Mouse (Mus musculus) embryo, embryonic 10.5 days (tissue): ENCODE data around the gene Col5a1.

ENCODE experiments used
- DNase-seq: peaks from one replicate; pipeline ENCODE4 v3.0.0-alpha.2; 2015; ENCODE audit warnings: low spot score

Gene Col5a1

GRCm38 (mm10) chr2:28034011-28034710, 147.9 kb downstream of the Col5a1 start:
- DNase-seq = no peak

- DNase-seq = no peak
Measured at GRCm38 (mm10) chr2:28036788-28037187, 150.6 kb downstream of the Col5a1 start.

DNA sequence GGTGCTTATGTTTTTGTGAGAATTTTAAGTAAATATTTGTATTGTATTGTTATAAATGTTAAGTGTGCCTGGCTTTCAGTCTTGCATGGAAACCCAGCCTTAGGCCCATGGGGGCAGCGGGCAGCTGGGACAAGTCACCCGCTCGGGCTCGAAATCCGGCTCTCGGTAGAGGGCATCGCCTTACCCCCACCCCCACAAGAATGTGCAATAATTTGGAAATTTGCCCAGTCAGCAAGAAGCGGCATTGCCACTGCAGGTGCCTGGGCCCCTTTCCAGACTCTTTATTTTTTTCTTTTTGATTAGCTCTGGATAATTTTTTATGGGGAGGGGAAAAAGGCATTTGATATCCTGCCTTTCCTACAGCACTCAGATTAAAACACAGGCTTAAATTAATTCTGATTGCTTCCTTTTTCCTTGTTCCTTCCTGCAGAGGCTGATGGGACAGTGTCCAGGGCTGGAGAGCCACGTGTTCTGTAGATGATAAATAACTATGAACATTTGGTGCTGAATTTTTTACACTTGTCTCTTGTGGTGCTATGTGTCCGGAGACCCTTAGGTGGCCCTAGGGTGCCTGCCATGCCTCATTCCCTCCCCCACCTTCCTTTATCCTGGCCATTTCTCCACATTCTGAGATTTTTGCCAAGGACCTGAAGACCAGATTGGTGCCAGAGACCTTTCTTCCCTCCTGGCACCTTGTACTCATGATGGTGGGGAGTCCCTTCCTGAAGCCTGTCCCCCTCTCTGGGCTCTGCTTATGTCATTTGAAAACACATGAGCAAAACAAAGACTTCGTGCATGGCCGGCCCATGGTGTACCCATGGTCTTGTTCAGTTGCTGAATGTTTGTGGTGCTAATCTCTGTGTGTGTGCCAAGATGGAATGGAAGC, 151.5 kb downstream of the Col5a1 start:
- no peak for DNase-seq

DNA sequence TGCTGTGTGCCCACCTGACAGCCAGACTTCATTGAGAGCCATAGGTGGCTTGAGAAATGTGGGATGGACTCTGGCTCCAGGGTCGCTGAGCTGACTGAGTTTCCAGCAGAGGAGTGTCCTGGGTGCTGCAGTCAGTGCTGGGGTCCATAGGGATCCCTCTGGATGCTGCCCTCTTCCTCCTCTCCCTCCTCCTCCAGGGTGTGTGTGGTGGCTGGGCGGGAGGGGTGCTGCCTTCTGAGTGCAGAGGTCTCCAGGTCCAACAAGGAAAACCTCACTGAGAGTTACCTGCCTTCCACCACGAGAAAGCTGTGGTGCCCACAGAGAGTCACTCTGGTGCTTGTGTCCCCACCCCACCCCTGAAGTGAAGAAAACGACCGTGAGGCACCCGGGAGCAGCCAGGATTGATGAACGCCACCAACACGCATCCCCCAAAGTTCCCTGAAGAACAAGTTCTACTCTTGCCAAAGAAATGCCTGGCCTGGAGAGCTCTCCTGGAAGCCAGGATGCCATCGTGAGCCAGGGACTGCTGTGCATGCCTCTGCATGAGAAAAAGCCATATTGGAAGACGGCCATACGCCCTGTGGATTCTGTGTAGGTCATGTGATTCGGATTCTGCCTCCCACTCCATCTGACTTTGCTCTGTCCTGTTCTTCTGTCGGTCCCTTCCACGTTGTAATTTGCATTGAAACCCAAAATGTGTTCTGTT, 152.3 kb downstream of the Col5a1 start:
- DNase-seq = no peak

DNA sequence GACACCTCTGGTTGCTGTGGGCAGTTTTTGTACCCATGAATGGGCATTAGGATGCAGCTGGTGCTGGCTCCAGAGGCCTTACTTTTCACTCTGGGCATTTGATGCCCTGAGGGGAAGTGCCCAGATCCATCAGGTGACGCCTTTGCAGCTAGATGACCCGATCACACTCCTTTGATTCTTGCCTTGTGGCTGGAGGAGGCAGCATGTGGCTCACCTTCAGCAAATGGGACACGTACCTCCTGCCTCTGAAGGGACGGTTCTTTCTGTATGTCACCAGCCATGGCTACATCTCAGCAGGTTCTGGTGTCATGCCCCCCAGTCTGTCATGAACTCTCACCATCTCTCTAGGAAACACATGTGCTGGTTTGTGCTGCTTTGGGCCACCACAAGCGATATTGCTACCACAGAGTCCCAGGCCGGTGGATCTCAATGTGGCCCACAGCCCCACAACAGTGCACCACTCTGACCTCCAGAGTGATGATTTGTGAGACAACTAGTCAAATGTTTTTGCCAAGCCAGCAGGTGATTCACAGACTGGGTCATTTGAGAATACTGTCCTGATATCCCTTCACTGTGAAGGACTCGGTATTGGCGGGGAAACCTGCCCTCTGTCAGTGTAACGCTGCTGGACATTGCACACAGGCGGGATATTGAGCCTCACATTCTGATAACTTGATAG, 153.6 kb downstream of the Col5a1 start:
- no peak for DNase-seq

DNA sequence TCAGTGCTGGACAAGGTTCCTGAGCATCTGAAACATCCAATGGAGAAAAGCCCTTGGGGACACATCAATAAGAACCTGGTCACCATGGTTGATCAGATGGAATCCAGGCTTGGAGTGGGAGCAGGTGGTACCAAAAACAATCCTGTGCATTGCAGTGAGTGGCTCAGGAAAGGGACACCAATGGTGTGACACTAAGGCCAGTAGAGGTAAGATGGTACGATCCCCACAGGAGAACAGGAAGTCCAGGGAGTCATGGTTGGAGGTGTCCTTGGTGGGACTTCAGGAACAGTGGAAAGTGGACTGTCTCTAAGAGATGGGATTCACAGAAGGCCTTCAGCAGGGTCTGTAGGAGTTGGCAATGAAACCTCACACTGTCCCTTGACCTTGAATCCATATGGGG, 154.2 kb downstream of the Col5a1 start:
- no peak for DNase-seq

GRCm38 (mm10) chr2:28044920-28045598, 158.8 kb downstream of the Col5a1 start:
- no peak for DNase-seq

GRCm38 (mm10) chr2:28046311-28046710, 160.1 kb downstream of the Col5a1 start:
- no peak for DNase-seq

DNA sequence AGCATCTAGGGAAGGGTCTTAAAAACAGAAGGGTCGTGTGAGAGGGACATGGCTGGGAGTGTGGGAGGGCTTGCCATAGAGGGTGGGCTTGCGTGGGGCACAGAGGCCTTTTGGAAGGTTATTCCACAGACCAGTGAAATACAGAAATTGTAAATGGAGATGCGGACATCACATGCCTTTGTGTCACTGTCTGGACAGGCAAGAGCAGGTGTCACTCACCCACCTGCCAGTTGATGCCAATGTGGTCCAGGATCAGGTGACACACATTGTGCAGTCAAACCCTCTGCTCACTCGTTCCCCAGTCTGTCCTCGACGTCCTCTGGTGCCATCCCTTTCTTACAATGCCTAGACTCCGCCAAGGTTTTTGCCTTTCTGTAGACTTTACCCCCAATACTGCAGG, 160.9 kb downstream of the Col5a1 start:
- no peak for DNase-seq

DNA sequence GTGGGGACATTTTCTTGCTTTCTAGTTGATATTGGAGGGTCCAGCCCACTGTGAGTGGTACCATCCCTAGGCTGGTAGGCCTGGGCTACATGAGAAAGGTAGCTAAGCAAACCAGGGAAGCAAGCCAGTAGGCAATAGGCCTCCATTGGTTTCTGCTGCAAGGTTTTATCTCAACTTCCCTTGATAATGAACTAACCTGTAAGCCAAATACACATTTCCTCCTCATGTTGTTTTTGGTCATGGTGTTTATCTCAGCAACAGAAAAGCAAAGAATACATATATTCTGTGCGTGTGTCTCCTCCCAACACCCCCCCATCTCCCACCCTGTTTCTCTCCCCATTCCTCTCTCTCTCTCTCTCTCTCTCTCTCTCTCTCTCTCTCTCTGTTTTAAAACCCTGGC, 173.7 kb downstream of the Col5a1 start:
- DNase-seq = no peak

GRCm38 (mm10) chr2:28063711-28064338, 177.6 kb downstream of the Col5a1 start:
- DNase-seq = no peak

DNA sequence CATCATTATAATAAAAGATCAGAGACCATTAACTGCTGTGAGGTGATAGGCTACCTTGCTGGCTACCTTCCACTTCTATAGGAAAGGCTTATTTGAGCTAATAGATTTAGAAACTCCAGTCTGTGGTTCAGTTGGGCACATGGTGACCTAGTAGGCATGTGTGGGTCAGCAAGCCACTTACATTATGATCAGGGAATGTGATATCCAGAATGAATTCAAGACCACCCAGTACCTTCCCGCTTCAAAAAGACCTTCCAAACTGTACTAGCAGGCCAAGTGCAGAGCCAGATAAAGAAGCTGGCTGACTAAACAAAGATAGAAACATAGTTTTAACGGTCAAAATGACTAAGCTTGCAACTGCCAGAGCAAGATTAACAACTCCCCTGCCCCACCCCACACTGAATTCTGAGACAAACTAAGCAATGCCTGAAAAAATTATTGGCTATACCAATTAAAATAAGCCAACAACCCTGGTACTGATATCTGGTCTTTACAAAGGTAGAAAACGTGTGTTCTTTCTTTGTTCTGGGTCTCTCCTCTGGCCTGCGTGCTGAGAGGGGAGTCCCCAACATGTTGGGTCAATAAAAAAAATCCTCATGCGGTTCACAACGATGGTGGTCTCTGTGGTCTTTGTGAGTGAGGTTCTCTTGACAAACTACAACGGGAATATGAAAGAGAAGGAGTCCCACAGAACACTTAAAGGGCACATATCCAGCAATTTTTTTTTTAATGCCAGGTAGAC, 178.3 kb downstream of the Col5a1 start:
- no peak for DNase-seq

DNA sequence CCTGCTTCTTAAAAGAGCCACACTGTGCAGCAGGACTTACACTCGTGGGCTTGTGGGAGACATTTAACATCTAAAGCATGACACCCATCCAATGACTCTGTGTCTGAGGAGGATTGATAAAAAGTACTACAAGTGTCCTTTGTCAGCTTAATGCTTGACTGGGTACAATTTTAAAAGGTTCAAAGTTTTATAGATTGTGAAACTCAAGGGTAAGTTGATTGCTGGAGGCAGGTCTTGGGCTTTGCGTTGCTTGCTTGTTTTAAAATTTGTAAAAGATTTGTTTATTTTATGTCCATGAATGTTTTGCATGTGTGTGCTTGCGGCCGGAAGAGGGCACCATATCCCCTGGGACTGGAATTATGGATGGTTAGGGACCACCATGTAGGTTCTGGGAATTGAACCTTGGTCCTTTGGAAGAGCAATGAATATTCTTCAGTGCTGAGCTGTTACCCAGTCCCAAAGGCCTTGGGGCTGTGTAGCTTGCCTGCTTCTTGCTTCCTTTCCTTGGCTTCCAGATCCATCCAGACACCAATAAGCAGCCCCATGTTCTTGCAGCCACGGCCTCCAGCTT, 178.9 kb downstream of the Col5a1 start:
- no peak for DNase-seq

DNA sequence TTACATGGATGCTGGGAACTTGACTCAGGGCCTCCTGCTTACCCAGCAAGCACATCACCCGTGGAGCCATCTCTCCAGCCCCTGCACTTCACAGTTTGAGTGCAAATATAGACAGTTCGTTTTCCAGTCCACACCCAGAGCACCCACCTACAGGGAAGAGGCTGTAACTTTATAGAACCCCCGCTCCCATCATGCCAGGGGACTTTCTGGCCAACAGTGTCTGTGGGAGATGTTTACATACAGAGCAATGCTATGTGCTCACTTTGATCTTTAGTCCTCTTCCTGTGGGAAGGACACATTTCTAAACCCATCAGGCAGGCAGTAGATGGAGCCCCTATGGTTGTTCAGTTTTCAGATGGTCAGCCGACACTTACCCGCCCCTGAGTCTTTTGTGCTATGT, 180.5 kb downstream of the Col5a1 start:
- DNase-seq = no peak

- DNase-seq = no peak
Measured at GRCm38 (mm10) chr2:28067175-28067574, 180.9 kb downstream of the Col5a1 start.

DNA sequence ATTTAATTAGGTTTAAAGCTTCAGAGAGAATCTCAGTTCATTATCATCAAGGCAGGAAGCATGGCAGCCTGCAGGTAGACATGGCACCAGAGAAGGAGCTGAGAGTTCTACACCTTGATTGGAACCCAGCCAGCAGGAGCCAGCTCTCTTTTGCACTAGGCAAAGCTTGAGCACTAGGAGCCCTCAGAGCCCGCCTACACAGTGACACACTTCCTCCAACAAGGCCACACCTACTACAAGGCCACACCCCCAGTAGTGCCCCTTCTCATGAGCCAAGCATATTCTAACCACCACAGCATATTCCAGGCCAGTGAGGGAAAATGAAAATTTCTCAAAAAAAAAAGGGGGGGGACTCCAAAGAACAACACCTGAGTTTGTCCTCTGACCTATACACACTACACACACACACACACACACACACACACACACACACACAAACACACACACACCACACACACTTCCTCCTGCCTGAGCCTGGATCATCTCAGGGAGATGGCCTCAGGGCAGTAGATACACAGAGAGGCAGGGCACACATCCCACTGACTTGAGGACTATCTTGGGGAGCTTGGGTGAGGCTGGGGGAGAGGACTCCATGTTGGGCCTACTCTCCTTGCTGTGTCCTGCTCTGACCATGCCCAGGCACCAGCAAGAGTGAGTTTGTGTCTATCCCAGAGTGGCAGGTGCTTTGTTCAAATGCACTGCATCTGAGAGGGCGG, 181.8 kb downstream of the Col5a1 start:
- no peak for DNase-seq

DNA sequence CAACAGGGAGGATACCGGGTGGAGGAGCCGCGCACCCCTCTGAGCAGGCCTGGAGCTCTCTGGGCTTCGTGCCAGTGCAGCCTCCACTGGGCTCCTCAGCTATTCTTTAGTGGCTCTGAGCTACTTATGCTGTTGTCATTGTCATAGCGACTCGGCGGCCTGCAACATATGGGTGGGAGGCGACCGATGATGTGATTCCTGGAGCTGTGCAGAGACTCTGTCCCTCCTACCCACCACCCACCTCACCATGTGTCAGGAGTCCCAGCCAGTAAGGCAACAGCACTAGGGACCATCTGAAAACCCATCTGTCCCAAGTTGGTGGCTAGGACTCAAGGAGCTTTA, 182.3 kb downstream of the Col5a1 start:
- DNase-seq = no peak

- no peak for DNase-seq
Measured at GRCm38 (mm10) chr2:28075616-28076187, 189.5 kb downstream of the Col5a1 start.

GRCm38 (mm10) chr2:28084768-28085167, 198.5 kb downstream of the Col5a1 start, which contains the start of gene Fcnb:
Gene Fcnb (minus strand): TSS chr2:28084885.
- DNase-seq = no peak
